Mouse (Mus musculus) thymus, adult 2 months (tissue): ENCODE results near the gene Zranb3. TPM values are rescaled to one million over a fixed set of nuclear protein-coding genes. Genes with fewer than 3 reads are reported as not detected.

Source experiments
- DNase-seq: peaks from one replicate; pipeline ENCODE4 v3.0.0; 2021
- H3K27ac ChIP-seq: fragments of 200-500 bp; 2 replicates; pipeline ENCODE4 v1.5.1; 2012; ENCODE audit warnings: low read length, control low read depth; ENCODE audit not compliant: control insufficient read depth, insufficient read depth
- H3K27me3 ChIP-seq: fragments of 200-500 bp; 2 replicates; pipeline ENCODE4 v1.6.1; 2012; ENCODE audit warnings: mild to moderate bottlenecking, low read length, moderate library complexity, mixed read lengths; ENCODE audit not compliant: control insufficient read depth, insufficient read depth
- H3K36me3 ChIP-seq: fragments of 200-500 bp; 2 replicates; pipeline ENCODE4 v1.6.1; 2012; ENCODE audit warnings: mild to moderate bottlenecking, low read length, moderate library complexity; ENCODE audit not compliant: control insufficient read depth, insufficient read depth
- H3K4me1 ChIP-seq: fragments of 200-500 bp; replicated peaks from 2 replicates; pipeline ENCODE4 v1.6.1; 2012; ENCODE audit warnings: low read length; ENCODE audit not compliant: control insufficient read depth, insufficient read depth
- H3K4me3 ChIP-seq: fragments of 200-500 bp; 2 replicates; pipeline ENCODE4 v1.5.1; 2012; ENCODE audit warnings: mild to moderate bottlenecking, low read length, control low read depth, moderate library complexity; ENCODE audit not compliant: control insufficient read depth, insufficient read depth
- CTCF ChIP-seq: fragments of 200-500 bp; IDR thresholded peaks from 2 replicates; pipeline ENCODE4 v1.5.1; 2012; ENCODE audit warnings: mild to moderate bottlenecking, control low read depth, low read length, moderate library complexity, borderline replicate concordance; ENCODE audit not compliant: control insufficient read depth, poor library complexity, insufficient read depth; ENCODE audit errors: extremely low read depth
- POLR2A ChIP-seq: fragments of 200-500 bp; IDR thresholded peaks from 2 replicates; pipeline ENCODE4 v1.6.1; 2012; ENCODE audit warnings: mild to moderate bottlenecking, low read length, control low read depth, moderate library complexity; ENCODE audit not compliant: control insufficient read depth, poor library complexity, insufficient read depth; ENCODE audit errors: extremely low read depth
- WGBS: fragments of 180-500 bp; shearing (Covaris S2); methylation state at CpG from one replicate; pipeline ENCODE4 v1.1.7; 2018; 5-methylcytosine and 5-hydroxymethylcytosine counted together
- polyA plus RNA-seq: library from polyadenylated mRNA; depleted of rRNA; stranded (reverse); fragments of >200 nt; gene quantifications from 2 replicates; pipeline ENCODE4 v1.2.3, GENCODE M21; 2012

The Zranb3 gene
- polyA plus RNA-seq, 1 experiment = 3.8 TPM

GRCm38 (mm10) chr1:127982268-127982667, 120.6 kb downstream of the Zranb3 start:
- no peaks in the 10 kb centered on the region for H3K27me3 ChIP-seq
- no peak overlapping the region for H3K4me3 ChIP-seq
- H3K36me3 ChIP-seq = no peaks in the 10 kb centered on the region
- H3K27ac ChIP-seq = no peak overlapping the region
- DNase-seq = no peak
- 63% methylated on average over 3 of the region's 3 CpGs for WGBS
- no peaks in the 10 kb centered on the region; the same call in 1 of the 2 replicates for H3K4me1 ChIP-seq
- TF ChIP-seq CTCF = no peak
- TF ChIP-seq POLR2A = no peak

GRCm38 (mm10) chr1:127980911-127981559, 121.8 kb downstream of the Zranb3 start:
- H3K4me1 ChIP-seq = no peaks in the 10 kb centered on the region; the same call in 1 of the 2 replicates
- no peak for DNase-seq
- 88% methylated on average over 2 of the region's 2 CpGs for WGBS
- H3K4me3 ChIP-seq = no peak overlapping the region
- no peaks in the 10 kb centered on the region for H3K36me3 ChIP-seq
- H3K27me3 ChIP-seq = no peaks in the 10 kb centered on the region
- no peak for TF ChIP-seq POLR2A
- no peak for TF ChIP-seq CTCF
- no peak overlapping the region for H3K27ac ChIP-seq

GRCm38 (mm10) chr1:127978125-127978524, 124.7 kb downstream of the Zranb3 start:
- DNase-seq = no peak
- TF ChIP-seq POLR2A (no peak), CTCF (no peak)
- Histone ChIP-seq H3K27me3 (no peaks in the 10 kb centered on the region), H3K4me3 (no peak overlapping the region), H3K27ac (no peak overlapping the region), H3K36me3 (no peaks in the 10 kb centered on the region), H3K4me1 (no peaks in the 10 kb centered on the region; the same call in 1 of the 2 replicates)
- 94% methylated on average over 1 of the region's 1 CpGs for WGBS

GRCm38 (mm10) chr1:127976106-127976505, 126.7 kb downstream of the Zranb3 start:
- no peak for TF ChIP-seq POLR2A
- no peak for TF ChIP-seq CTCF
- Histone ChIP-seq H3K4me1 (no peaks in the 10 kb centered on the region; the same call in 1 of the 2 replicates), H3K27ac (no peak overlapping the region), H3K36me3 (no peaks in the 10 kb centered on the region), H3K4me3 (no peak overlapping the region), H3K27me3 (no peaks in the 10 kb centered on the region)
- 86% methylated on average over 6 of the region's 6 CpGs for WGBS
- DNase-seq = no peak

- 69% methylated on average over 2 of the region's 2 CpGs for WGBS
- no peaks in the 10 kb centered on the region for H3K36me3 ChIP-seq
- H3K4me1 ChIP-seq = no peaks in the 10 kb centered on the region; the same call in 1 of the 2 replicates
- H3K27me3 ChIP-seq = no peaks in the 10 kb centered on the region
- no peak overlapping the region for H3K27ac ChIP-seq
- TF ChIP-seq CTCF (no peak), POLR2A (no peak)
- no peak overlapping the region for H3K4me3 ChIP-seq
- DNase-seq = no peak
Observed at GRCm38 (mm10) chr1:127975676-127976075, 127.2 kb downstream of the Zranb3 start.

- TF ChIP-seq CTCF (no peak), POLR2A (no peak)
- Histone ChIP-seq H3K4me1 (no peaks in the 10 kb centered on the region; the same call in 1 of the 2 replicates), H3K27ac (no peak overlapping the region), H3K36me3 (no peaks in the 10 kb centered on the region), H3K4me3 (no peak overlapping the region), H3K27me3 (no peaks in the 10 kb centered on the region)
- DNase-seq = no peak
- 97% methylated on average over 4 of the region's 4 CpGs for WGBS
Observed at GRCm38 (mm10) chr1:127974082-127974481, 128.8 kb downstream of the Zranb3 start.
